Mouse (Mus musculus): ENCODE measurements around the gene Noto.

Noto gene

DNA sequence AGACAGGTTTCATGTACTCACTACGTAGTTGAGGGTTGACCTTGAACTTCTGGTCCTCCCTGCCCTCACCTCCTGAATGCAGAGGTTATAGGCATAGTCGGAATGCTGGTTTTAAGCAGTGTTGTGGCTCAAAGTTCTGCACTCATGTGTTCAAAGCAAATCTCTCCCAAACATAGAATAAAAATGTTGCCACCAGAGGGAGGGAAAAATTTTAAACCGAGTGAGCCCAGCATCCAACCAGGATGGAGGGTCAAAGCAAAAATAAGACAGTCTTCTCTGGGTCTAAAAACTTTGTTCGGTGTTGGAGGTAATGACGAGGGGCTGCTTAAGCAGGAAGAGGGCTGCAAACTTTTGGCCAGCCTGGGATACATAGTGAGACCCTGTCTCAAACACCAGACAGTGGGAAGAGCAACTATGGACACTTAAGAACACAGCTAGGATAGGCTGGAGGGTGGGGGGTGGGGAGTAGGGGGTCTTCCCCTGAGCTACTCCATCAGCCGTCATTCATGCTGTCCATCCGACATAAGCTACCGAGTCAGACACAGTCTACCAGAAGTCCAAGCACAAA is 7.7 kb downstream of the Noto start:
- DNase-seq (ENCODE audit: low read depth), result no peak

DNA sequence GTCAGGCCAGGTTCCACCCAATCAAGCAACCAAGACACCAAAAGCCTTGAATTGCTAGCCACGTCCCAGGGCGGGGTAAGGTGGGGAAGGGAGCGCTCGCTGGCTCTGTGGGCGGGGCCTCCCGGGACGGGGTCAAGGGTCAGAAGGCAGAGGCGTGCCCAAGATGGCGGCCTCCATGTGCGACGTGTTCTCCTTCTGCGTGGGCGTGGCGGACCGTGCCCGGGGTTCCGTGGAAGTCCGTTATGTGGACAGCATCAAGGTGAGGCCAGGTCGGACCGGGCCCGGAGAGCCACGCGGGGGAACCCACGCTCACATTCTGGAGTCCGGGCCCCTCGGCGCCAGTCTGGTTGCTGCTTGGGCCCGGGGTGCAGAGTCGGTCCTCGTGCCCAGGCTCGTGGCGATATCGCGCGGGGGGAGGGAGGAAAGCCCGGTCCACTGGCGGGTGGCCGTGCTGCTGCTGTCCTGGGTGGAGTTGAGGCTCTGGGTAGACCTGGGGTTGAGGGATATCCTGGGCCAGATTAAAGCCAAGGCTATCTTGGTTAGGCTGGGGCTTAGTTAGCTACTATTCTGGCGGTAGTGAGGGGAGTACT is 8.3 kb downstream of the Noto start, which contains the start of gene Smyd5:
TSS of gene Smyd5 (plus strand) at position 148 of the 590 bp plus-strand sequence.
- peak; percentile 91 for DNase-seq (ENCODE audit: low read depth)

DNA sequence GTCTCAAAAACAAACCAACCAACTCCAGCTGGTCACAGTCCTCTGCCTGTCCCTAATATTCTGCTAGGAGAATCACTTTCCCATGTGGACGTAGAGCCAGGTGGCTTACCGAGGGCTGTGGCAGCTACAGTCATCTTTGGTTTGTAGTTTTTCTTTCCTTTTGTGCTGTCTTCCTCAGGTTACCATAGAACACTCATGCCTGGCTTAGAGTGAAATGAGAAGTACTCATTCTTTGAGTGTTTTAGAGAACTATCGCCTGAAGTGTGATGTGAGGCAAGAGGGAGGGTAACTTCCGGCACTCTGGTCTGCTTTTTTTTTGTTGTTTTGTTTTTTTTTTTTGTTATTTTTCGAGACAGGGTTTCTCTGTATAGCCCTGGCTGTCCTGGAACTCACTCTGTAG is 10.2 kb downstream of the Noto start:
- DNase-seq (ENCODE audit: low read depth), result peak; percentile 42

GRCm38 (mm10) chr6:85436204-85436603 is 12.5 kb downstream of the Noto start:
- DNase-seq (ENCODE audit: low read depth), result no peak

DNA sequence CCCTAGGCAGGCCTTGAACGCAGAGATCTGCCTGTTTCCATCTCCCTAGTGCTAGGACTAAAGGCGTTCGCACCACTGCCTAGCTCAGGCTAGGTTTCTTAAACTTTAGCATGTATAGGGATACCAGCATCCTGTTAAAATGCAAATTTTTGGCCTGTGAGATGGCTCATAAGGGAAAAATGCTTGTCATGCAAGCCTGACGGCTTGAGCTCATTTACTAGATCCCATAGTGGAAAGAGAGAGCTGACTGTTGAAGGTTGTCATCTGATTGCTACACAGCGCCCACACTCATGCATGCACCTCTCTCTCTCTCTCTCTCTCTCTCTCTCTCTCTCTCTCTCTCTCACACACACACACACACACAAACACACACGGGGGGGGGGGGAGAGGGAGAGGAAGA is 12.9 kb downstream of the Noto start:
- DNase-seq (ENCODE audit: low read depth), result no peak

GRCm38 (mm10) chr6:85441142-85441541 is 17.5 kb downstream of the Noto start:
- no peak for DNase-seq (ENCODE audit: low read depth)

DNA sequence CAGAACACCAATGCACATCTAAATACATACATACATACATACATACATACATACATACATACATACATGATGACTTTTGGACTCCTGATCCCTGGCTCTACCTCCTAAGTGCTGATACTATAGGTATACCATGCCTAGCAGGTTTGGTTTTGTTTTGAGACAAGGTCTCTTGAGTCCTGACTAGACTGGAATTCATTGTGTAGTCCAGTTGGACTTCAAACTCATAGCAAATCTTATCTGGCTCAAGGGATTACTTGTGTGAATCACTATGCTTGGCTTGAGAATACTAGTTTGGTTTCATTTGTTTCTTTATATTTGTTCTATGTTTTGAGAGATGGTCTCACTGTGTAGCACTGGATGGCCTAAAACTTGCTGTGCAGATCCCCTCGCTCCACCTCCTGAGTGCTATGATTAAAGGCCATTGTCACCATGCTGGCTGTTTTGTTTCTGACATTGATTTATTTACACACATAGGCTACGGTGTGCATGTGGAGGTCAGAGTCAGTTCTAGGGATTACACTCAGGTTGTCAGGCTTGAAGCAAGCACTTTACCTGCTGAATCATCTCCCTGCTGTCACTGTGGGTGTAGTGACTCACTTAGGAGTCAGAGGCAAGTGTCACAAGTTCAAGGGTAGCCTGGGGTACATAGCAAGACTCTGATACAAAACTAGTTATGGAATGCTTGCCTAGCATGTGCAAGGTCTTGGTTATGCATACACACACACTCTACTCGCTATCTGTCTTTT is 20.0 kb downstream of the Noto start:
- no peak for DNase-seq (ENCODE audit: low read depth)

GRCm38 (mm10) chr6:85444266-85444965 is 20.7 kb downstream of the Noto start:
- DNase-seq (ENCODE audit: low read depth), result no peak

DNA sequence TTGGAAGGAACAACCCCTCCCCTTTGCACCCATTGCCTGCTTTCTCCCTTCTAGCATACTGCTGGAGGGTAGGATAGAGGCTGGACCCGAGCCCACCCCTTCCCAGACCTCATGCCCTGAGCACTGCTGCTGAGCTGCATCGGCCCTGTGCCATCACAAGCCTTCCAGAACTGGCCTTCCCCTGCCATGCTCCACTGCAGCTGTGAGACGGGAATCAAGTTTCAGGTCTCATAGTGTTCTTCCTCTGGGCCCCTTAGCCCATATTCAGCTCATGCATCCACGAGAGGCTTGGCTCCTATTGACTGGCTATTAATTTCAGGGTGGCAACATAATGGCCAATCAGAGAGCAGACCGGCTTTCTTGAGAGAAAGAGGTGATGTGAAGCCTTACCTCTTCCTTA is 21.6 kb downstream of the Noto start:
- no peak for DNase-seq (ENCODE audit: low read depth)

GRCm38 (mm10) chr6:85447351-85447750 is 23.7 kb downstream of the Noto start:
- no peak for DNase-seq (ENCODE audit: low read depth)

- DNase-seq (ENCODE audit: low read depth), result peak; percentile 16
Measured at GRCm38 (mm10) chr6:85450140-85450539, 26.5 kb downstream of the Noto start.

GRCm38 (mm10) chr6:85450697-85451663 is 27.3 kb downstream of the Noto start, which contains the start of gene Cct7:
Gene Cct7 (plus strand): TSS chr6:85451514.
- peak; percentile 99 for DNase-seq (ENCODE audit: low read depth)

GRCm38 (mm10) chr6:85451664-85452410 is 28.2 kb downstream of the Noto start, which contains the start of gene Pradc1:
Gene Pradc1 (minus strand): TSS chr6:85451970.
- DNase-seq (ENCODE audit: low read depth), result peak; percentile 95

- DNase-seq (ENCODE audit: low read depth), result no peak
Measured at GRCm38 (mm10) chr6:85452411-85452665, 28.7 kb downstream of the Noto start.

DNA sequence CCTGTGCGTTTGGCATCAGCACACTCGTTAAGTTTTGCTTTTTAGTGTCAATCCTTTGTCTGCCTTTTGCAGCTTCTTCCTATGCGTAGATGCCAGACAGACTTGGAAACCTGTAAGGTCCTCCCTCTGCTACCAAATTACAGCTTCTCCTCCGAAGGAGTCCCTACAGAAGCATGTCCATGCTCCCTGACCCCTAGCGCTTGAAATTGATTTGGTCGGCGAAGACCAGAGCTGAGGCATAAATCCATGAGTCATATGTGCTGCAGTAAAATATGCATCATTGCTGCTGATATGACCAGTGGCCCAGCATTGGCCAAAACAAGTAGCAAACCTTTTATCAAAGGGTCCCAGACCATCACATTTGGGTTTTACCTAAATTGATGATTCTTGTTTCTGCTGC is 29.1 kb downstream of the Noto start:
- DNase-seq (ENCODE audit: low read depth), result no peak

- no peak for DNase-seq (ENCODE audit: low read depth)
Measured at GRCm38 (mm10) chr6:85459621-85460020, 35.9 kb downstream of the Noto start.

GRCm38 (mm10) chr6:85465381-85465780 is 41.7 kb downstream of the Noto start:
- DNase-seq (ENCODE audit: low read depth), result no peak

- no peak for DNase-seq (ENCODE audit: low read depth)
Measured at GRCm38 (mm10) chr6:85469660-85470430, 46.2 kb downstream of the Noto start.

GRCm38 (mm10) chr6:85471962-85472361 is 48.3 kb downstream of the Noto start:
- no peak for DNase-seq (ENCODE audit: low read depth)

DNA sequence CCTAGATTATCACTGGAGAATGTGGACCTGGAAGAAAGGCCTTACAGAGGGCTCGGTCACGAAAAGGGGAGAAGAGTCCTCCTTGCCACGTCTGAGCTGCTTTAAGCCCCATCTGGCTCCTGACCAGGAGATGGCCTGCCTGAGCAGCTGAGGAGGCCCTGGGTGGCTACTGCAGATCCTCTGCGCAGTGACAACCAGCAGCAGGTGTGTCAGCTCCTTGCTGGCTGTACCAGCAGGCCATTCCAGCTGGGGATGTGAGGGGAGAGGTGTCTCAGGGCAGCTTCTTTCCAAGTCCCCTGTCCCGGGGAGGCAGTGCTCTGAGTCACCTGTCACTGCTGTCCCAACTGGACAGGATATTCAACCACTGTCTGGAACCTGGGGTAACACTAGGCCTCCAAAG is 48.9 kb downstream of the Noto start:
- no peak for DNase-seq (ENCODE audit: low read depth)

Data from induced T-regulatory cell, adult 2 months (primary cell).